Mouse (Mus musculus): ENCODE results near the gene Mfsd12.

- TF ChIP-seq CTCF (IDR thresholded peaks at IDR 0.05; ENCODE audit: low read depth) (no peak), EP300 (IDR thresholded peaks at IDR 0.05; ENCODE audit: low read depth) (no peak)
Measured at GRCm38 (mm10) chr10:81322444-81322843, 34.8 kb upstream of the Mfsd12 start.

All from heart, postnatal 0 days (tissue).